Mouse (Mus musculus): ENCODE measurements around the gene Hyal3. TPM values are rescaled to one million over a fixed set of nuclear protein-coding genes. Genes with fewer than 3 reads are reported as not detected.

Hyal3 gene
- 1.5 TPM for polyA plus RNA-seq (2017; shearing (Covaris generic))

GRCm38 (mm10) chr9:107580501-107581317, at the start of gene Hyal3:
Hyal3 (plus strand) TSS chr9:107580818.

DNA sequence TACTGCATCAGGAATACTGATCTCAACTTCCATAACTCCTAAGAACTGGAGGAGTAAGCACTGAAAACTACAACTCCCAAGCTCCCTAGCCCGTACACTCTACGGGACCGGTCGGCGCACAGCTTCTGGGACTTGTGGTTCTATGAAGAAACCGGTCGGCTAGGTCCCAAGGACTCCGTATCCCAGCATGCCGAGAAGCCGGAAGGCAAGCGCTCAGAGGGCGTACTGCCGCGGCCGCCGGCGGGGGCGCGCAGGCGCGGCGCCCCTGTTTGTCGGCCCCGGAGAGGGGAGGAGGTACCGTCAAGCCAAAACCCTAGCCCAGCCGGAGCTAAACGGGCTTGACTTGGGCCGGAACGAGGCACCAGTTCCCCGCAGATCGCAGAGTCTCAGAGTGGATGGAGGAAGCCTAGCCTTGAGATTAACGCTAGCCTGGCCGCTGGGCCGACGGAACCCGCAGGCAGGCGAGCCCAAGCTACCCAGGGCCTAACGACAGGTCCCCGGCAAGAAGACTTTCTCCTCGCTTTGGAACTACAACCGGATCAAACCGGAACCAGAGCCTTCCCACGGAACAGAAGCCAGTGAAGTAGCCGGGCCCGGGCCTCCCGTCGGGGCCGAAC, 46.7 kb upstream of the Hyal3 start, which contains the start of gene Tmem115:
TSS of gene Tmem115 (plus strand) at position 155 of the 617 bp plus-strand sequence.

DNA sequence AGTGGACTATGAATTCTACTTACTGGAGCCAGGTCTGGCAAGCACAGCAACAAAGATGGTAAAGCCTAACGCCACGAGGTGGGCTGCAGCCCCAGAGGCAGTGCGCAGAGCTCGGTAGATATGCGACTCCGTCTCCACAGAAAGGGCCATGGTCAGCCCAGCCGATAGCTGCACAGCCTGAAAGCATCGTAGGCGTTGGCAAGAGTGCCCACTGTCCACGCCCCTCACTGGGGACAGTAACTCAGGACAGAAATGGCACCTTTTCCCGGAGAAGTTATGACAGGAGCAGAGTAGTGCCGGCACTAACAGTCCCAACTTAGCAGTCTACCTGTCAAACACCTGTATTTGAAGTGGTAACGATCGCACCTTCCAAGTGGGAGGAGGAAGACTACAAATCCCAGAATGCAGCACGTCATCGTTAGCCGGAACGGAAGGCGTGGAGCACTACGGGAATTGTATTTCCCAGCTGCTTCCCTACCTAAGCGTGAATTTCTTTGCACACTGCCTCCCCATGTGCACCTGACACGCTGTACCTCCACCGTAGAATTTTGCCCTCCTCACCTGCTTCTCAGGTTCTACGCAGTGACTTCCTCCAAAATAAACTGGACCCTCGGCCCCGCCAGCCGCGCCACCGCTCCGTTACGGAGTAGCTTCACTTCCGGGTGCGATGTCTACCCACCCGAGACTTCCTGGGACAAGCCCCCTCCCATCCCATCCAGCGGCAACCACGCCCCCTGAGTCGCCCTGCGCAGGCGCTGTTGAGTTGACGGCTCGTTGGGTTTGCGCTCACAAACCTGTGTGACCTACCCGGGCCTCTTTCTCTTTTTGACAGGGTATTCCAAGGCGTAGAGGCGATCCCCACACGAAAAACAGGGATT, 38.9 kb upstream of the Hyal3 start, which contains the start of the genes Cyb561d2 and Nprl2:
TSS of gene Cyb561d2 (minus strand) at position 720 of the 878 bp plus-strand sequence.
TSS of gene Nprl2 (plus strand) at position 753 of the 878 bp plus-strand sequence.

GRCm38 (mm10) chr9:107547026-107547425, 33.6 kb upstream of the Hyal3 start, which contains the start of gene Zmynd10:
Zmynd10 (plus strand) TSS chr9:107547298.

GRCm38 (mm10) chr9:107551117-107551889, 29.3 kb upstream of the Hyal3 start, which contains the start of gene Rassf1:
Rassf1 (plus strand) TSS chr9:107551555.

DNA sequence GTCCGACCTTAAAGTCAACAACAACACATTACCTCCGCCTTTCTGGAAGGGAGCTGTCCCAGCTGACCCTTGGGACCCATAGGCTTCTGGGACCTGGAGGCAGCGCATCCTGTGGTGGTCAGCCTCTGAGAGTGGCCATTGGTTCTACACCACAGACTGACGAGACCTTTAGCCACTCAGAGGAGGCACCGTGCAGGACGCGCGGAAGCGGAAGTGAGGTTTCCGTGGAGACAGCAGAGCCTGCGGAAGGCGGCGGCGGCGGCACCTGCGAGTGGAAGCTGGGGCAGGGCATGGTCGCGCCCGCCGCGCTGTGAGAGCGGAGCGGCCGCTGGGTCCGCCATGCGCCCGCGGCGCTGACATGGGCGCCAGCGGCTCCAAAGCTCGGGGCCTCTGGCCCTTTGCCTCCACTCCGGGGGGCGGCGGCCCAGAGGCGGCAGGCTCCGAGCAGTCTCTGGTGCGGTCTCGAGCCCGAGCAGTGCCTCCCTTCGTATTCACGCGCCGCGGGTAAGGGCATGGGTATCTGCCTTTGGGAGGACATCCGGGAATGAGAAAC, 17.5 kb upstream of the Hyal3 start, which contains the start of gene Tusc2:
TSS of gene Tusc2 (plus strand) at position 227 of the 553 bp plus-strand sequence.

GRCm38 (mm10) chr9:107567702-107568319, 12.8 kb upstream of the Hyal3 start, which contains the start of gene Hyal2:
Hyal2 (plus strand) TSS chr9:107567945.

GRCm38 (mm10) chr9:107576357-107577107, 4.1 kb upstream of the Hyal3 start, which contains the start of gene Hyal1:
Hyal1 (plus strand) TSS chr9:107576927.

GRCm38 (mm10) chr9:107578587-107578986, 2.0 kb upstream of the Hyal3 start, which contains the start of gene Naa80:
Naa80 (plus strand) TSS chr9:107578887.

DNA sequence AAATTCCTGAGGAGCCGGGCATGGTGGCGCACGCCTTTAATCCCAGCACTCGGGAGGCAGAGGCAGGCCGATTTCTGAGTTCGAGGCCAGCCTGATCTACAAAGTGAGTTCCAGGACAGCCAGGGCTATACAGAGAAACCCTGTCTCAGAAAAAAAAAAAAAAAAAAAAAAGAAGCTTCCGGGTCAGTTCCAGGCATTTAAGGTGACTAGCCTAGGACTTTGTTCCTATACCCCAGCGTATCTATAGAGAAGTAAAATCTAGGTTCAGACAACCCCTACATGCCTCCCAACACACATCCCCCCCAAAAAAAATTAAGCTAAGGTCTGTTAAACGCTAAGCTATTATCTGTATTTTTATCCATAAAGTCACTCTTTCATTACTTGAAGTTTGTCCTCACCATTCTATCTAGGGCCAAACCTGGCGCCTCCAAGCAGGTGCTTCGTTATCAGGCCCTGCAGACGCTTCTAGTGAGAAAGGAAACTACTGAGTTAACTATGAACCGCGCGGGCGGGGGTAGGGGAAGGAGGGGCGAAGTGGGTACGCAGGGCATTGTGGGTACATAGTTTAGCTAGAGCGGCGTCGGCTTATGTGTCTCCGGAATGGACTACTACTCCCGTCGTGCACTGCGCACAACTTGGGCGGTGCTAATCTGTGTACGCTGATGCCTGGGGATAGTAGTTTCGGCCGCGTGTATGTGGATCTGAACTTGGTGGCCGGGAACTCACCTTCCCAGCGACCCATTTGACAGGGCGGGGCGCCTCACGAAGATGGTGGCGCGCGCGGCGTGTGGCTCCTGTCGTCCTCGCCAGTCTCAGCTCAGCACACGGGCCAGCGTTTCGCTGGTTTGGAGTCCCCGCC, 6.6 kb downstream of the Hyal3 start, which contains the start of gene Ifrd2:
TSS of gene Ifrd2 (plus strand) at position 669 of the 859 bp plus-strand sequence.

DNA sequence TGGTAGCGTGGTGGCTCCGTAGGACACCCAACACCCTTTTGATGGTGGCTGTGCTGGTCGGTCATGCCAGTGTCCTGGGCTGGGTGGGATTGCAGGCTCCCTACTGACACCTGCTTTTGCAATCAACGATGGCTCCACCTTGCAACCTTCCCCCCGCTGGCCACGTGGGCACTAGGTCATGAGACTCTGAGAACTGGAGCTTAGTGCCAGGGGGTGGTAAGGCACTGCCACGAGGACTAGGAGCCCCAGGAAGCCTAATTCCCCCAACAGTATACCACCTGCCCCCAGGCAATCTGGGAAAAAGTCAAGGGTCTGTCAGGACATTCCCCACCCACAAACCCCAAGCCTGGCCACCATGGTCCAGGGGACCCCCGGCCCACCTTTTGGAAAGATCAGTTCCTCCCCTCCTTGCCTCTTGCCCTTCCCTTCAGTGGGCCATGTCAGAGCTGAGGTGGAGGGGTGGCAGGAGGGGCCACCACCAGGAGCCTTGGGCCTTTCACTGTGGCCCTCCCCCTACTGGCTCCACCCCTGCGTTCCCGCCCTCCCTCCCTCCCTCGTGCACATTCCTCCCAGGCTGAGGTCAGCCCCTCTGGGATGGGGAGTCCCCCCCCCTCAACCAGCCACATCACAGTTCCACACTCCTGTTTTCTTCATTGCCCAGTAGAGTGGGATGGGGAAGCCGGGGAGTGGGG, 28.3 kb downstream of the Hyal3 start, which contains the start of gene Sema3b:
TSS of gene Sema3b (minus strand) at position 489 of the 692 bp plus-strand sequence.

DNA sequence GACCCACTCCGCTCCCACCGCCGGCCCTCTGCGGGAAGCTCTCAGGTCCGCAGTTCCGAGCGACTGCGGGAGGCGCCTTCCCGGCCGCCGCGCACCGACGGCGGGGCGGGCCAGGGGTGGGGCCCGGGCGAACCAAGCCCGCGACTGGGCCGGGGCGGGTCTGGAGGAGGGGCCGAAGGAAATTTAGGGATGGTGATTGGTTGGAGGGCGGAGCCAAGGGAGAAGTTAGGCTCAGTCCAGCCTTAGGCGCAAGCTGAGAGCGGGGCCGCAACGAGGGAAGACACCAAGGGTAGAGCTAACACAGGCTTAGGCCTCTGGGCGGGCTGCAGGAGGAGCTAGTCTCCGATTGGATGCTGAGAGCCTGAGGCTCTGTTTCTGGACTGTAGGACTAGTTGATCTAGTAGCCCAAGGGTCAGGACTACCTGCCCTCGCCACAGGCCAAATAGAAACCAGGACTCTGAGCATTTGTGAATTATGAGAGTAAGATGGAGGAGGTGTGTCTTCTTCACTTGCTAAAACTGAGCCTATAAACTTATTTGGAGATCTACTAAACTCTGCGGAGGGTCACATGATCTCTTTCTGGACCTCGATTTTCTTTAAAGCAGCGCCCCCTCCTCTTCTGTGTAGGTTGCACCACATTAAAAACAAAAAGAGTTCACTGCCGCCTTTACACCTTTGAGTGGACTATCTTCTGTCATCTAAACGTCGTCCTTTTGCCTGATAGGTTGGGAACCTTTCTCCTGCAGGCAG, 54.8 kb downstream of the Hyal3 start, which contains the start of gene Gnai2:
TSS of gene Gnai2 (minus strand) at position 89 of the 750 bp plus-strand sequence.

Other genes with a start within 250 kb of the Hyal3 start
- gene Hemk1, start 242.5 kb upstream of the Hyal3 start, polyA plus RNA-seq (2017; shearing (Covaris generic)), result 10.6 TPM
- 0.56 TPM for gene 6430571L13Rik, start 240.2 kb upstream of the Hyal3 start, polyA plus RNA-seq (2017; shearing (Covaris generic))
- 0.13 TPM for gene Cacna2d2, start 181.2 kb upstream of the Hyal3 start, polyA plus RNA-seq (2017; shearing (Covaris generic))
- 67.0 TPM for gene Tmem115, start 46.9 kb upstream of the Hyal3 start, polyA plus RNA-seq (2017; shearing (Covaris generic))
- 25.0 TPM for gene Cyb561d2, start 38.6 kb upstream of the Hyal3 start, polyA plus RNA-seq (2017; shearing (Covaris generic))
- gene Nprl2, start 38.6 kb upstream of the Hyal3 start, polyA plus RNA-seq (2017; shearing (Covaris generic)), result 57.8 TPM
- gene Zmynd10, start 33.5 kb upstream of the Hyal3 start, polyA plus RNA-seq (2017; shearing (Covaris generic)), result 1.2 TPM
- gene Rassf1, start 29.3 kb upstream of the Hyal3 start, polyA plus RNA-seq (2017; shearing (Covaris generic)), result 112 TPM
- gene Tusc2, start 17.6 kb upstream of the Hyal3 start, polyA plus RNA-seq (2017; shearing (Covaris generic)), result 39.9 TPM
- 3.0 TPM for gene Hyal2, start 12.9 kb upstream of the Hyal3 start, polyA plus RNA-seq (2017; shearing (Covaris generic))
- 2.7 TPM for gene Hyal1, start 3.9 kb upstream of the Hyal3 start, polyA plus RNA-seq (2017; shearing (Covaris generic))
- 9.8 TPM for gene Naa80, start 1.9 kb upstream of the Hyal3 start, polyA plus RNA-seq (2017; shearing (Covaris generic))
- 17.4 TPM for gene Ifrd2, start 6.8 kb downstream of the Hyal3 start, polyA plus RNA-seq (2017; shearing (Covaris generic))
- gene Sema3b, start 28.4 kb downstream of the Hyal3 start, polyA plus RNA-seq (2017; shearing (Covaris generic)), result 0.15 TPM
- 578 TPM for gene Gnai2, start 54.5 kb downstream of the Hyal3 start, polyA plus RNA-seq (2017; shearing (Covaris generic))
- gene Slc38a3, start 88.7 kb downstream of the Hyal3 start, polyA plus RNA-seq (2017; shearing (Covaris generic)), result not detected
- 3.6 TPM for gene Gnat1, start 98.9 kb downstream of the Hyal3 start, polyA plus RNA-seq (2017; shearing (Covaris generic))
- not detected for gene Sema3f, start 129.7 kb downstream of the Hyal3 start, polyA plus RNA-seq (2017; shearing (Covaris generic))
- gene Rbm5, start 190.2 kb downstream of the Hyal3 start, polyA plus RNA-seq (2017; shearing (Covaris generic)), result 229 TPM